Mouse (Mus musculus) heart, adult 2 months (tissue): ENCODE data around the gene Dnajc1.

Experiments
- CTCF ChIP-seq: fragments of 200-600 bp; IDR thresholded peaks from 2 replicates; pipeline ENCODE4 v1.8.1; 2022; ENCODE audit warnings: antibody characterized with exemption, mild to moderate bottlenecking, moderate library complexity
- POLR2A ChIP-seq: fragments of 200-500 bp; IDR thresholded peaks from 2 replicates; pipeline ENCODE4 v1.6.1; 2011; ENCODE audit warnings: mild to moderate bottlenecking, low read depth, low read length, control low read depth; ENCODE audit not compliant: insufficient read depth

DNA sequence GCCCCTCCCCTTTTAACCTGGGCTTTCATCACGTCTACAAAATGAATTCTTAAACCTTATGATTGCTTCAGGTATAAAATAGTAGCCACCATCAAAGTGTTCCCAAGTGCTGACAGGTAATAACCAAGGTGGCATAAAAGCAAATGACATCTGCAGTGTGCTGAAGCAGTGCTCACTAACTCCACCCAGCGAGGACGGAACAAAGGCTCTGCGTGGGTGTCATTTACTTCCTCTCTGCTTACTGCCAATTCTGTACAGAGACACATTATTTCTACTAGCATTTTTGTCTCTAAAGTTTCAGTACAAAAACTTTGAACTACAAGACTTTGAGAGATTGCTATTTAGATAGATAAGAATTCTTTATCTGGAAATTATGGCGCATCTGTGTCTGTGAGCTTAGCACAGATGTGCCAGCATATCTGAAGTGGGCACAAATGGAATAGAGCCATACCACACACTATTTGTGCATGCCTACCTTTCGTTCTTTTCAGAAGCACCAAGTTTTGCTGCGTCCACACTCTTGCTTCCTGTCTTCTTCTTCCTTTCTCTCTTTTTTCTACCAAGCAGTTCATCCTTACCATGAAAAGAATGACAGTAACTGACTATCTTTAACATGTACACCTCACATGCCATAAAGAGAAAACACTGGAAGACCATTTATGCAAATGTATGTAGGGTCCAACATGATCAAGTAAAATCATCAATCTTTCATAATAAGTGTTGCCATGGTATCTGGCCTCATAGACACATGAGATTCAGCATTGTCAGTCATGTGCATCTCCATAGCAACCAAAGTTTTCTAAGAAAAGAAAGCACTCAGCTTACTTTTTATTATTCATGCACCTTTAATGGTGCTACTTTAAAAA lies 85.0 kb downstream of the Dnajc1 start:
- no peak for TF ChIP-seq POLR2A
- TF ChIP-seq CTCF, result no peak
